Mouse (Mus musculus) thymus, postnatal 25 days (tissue): ENCODE measurements around the gene Habp4.

ENCODE experiments used
- DNase-seq: peaks from one replicate; pipeline ENCODE4 v3.0.0; 2022

Habp4 gene

GRCm38 (mm10) chr13:64178746-64179652 lies 17.4 kb downstream of the Habp4 start:
- no peak for DNase-seq

- DNase-seq = no peak
Measured at GRCm38 (mm10) chr13:64180300-64180699, 18.7 kb downstream of the Habp4 start.

- DNase-seq = peak; percentile 54
Measured at GRCm38 (mm10) chr13:64180888-64181287, 19.3 kb downstream of the Habp4 start.

- no peak for DNase-seq
Measured at GRCm38 (mm10) chr13:64182091-64182490, 20.5 kb downstream of the Habp4 start.

- DNase-seq = no peak
Measured at GRCm38 (mm10) chr13:64183583-64183982, 22.0 kb downstream of the Habp4 start.

GRCm38 (mm10) chr13:64184361-64184760 lies 22.7 kb downstream of the Habp4 start:
- no peak for DNase-seq

- no peak for DNase-seq
Measured at GRCm38 (mm10) chr13:64185176-64185575, 23.6 kb downstream of the Habp4 start.

- no peak for DNase-seq
Measured at GRCm38 (mm10) chr13:64185586-64185985, 24.0 kb downstream of the Habp4 start.

- no peak for DNase-seq
Measured at GRCm38 (mm10) chr13:64186516-64186915, 24.9 kb downstream of the Habp4 start.

GRCm38 (mm10) chr13:64187065-64187464 lies 25.4 kb downstream of the Habp4 start:
- DNase-seq = no peak

- no peak for DNase-seq
Measured at GRCm38 (mm10) chr13:64197899-64198298, 36.3 kb downstream of the Habp4 start.

GRCm38 (mm10) chr13:64198310-64198709 lies 36.7 kb downstream of the Habp4 start:
- DNase-seq = no peak

GRCm38 (mm10) chr13:64200911-64201310 lies 39.3 kb downstream of the Habp4 start:
- no peak for DNase-seq

GRCm38 (mm10) chr13:64204726-64205125 lies 43.1 kb downstream of the Habp4 start:
- peak; percentile 49 for DNase-seq

- DNase-seq = peak; percentile 16
Measured at GRCm38 (mm10) chr13:64205186-64205585, 43.6 kb downstream of the Habp4 start.

GRCm38 (mm10) chr13:64208146-64208545 lies 46.5 kb downstream of the Habp4 start:
- no peak for DNase-seq

GRCm38 (mm10) chr13:64211995-64212603 lies 50.5 kb downstream of the Habp4 start:
- no peak for DNase-seq

GRCm38 (mm10) chr13:64214891-64215290 lies 53.3 kb downstream of the Habp4 start:
- no peak for DNase-seq

- no peak for DNase-seq
Measured at GRCm38 (mm10) chr13:64225738-64226137, 64.1 kb downstream of the Habp4 start.

- DNase-seq = no peak
Measured at GRCm38 (mm10) chr13:64226725-64227124, 65.1 kb downstream of the Habp4 start.

- DNase-seq = no peak
Measured at GRCm38 (mm10) chr13:64233139-64233538, 71.5 kb downstream of the Habp4 start.

- DNase-seq = no peak
Measured at GRCm38 (mm10) chr13:64235062-64235715, 73.6 kb downstream of the Habp4 start.

GRCm38 (mm10) chr13:64235777-64236176 lies 74.2 kb downstream of the Habp4 start:
- no peak for DNase-seq
